Mouse (Mus musculus) forebrain, embryonic 15.5 days (tissue): ENCODE data around the gene Ino80d. TPM values are rescaled to one million over a fixed set of nuclear protein-coding genes. Genes with fewer than 3 reads are reported as not detected.

Source experiments
- ATAC-seq: fragments of 200-750 bp; cut with Nextera tagmentation; replicated peaks from 2 replicates; pipeline ENCODE4 v1.8.0; 2017; ENCODE audit warnings: mild to moderate bottlenecking, moderate TSS enrichment, moderate library complexity
- H3K27ac ChIP-seq: fragments of 300-500 bp; sonication (generic); replicated peaks from 2 replicates; pipeline ENCODE4 v1.5.1; 2015; ENCODE audit warnings: mild to moderate bottlenecking, inconsistent platforms
- H3K27me3 ChIP-seq: fragments of 300-500 bp; sonication (generic); 2 replicates; pipeline ENCODE4 v1.6.1; 2015; ENCODE audit warnings: inconsistent platforms
- H3K36me3 ChIP-seq: fragments of 300-500 bp; sonication (generic); 2 replicates; pipeline ENCODE4 v1.6.1; 2015; ENCODE audit warnings: mild to moderate bottlenecking, inconsistent platforms
- H3K4me1 ChIP-seq: fragments of 300-500 bp; sonication (generic); 2 replicates; pipeline ENCODE4 v1.6.1; 2015; ENCODE audit warnings: inconsistent platforms
- H3K4me2 ChIP-seq: fragments of 300-500 bp; sonication (generic); replicated peaks from 2 replicates; pipeline ENCODE4 v1.6.1; 2015; ENCODE audit warnings: mild to moderate bottlenecking, inconsistent platforms
- H3K4me3 ChIP-seq: fragments of 300-500 bp; sonication (generic); 2 replicates; pipeline ENCODE4 v1.5.1; 2015; ENCODE audit warnings: mild to moderate bottlenecking, inconsistent platforms
- H3K9ac ChIP-seq: fragments of 300-500 bp; sonication (generic); replicated peaks from 2 replicates; pipeline ENCODE4 v1.6.1; 2015; ENCODE audit warnings: mild to moderate bottlenecking, inconsistent platforms
- H3K9me3 ChIP-seq: fragments of 300-500 bp; sonication (generic); 2 replicates; pipeline ENCODE4 v1.6.1; 2016; ENCODE audit warnings: inconsistent platforms
- WGBS: fragments of 180-500 bp; shearing (Covaris S2); methylation state at CpG from one replicate; pipeline ENCODE4 v1.1.7; 2015; ENCODE audit warnings: mixed read lengths; 5-methylcytosine and 5-hydroxymethylcytosine counted together
- polyA plus RNA-seq: library from polyadenylated mRNA; unstranded; fragments of >200 nt; fragmentation: Nextera tagmentation; extraction: Ambion mirVana; gene quantifications from 2 replicates; pipeline ENCODE4 v1.2.1, GENCODE M21; 2015

Ino80d gene
- polyA plus RNA-seq, 1 experiment from 2014 or later, result 9.0 TPM

DNA sequence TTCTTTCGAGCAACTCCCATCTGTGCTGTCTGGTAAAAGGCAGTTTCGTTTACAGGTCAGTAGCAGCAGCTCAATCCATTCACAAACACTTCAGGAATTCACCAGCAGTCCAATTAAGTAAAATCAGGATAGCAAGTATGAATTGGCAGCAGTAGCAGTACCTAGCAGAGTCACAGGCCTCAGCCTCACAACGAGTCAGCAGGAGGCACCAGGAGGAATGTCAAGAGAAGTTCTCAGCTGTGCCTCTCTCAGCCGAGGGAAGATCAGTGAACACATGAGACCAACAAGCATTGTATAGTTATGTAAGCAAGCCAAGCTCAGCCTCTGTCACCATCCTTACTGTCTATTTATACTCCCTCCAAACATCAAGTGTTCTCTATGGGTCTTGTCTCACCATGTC lies 15.6 kb downstream of the Ino80d start:
- Histone ChIP-seq H3K4me1 (no peaks in the 10 kb centered on the region), H3K9ac (no peak overlapping the region), H3K27ac (no peak overlapping the region), H3K36me3 (peaks cover 31% of the 10 kb centered on the region), H3K9me3 (no peaks in the 10 kb centered on the region), H3K4me2 (no peak overlapping the region), H3K4me3 (no peak overlapping the region), H3K27me3 (no peaks in the 10 kb centered on the region)
- no peak for ATAC-seq
- 70% methylated on average over 4 of the region's 4 CpGs for WGBS

- no peak overlapping the region for H3K9ac ChIP-seq
- no peak overlapping the region for H3K27ac ChIP-seq
- H3K4me2 ChIP-seq, result no peak overlapping the region
- peaks cover 37% of the 10 kb centered on the region for H3K36me3 ChIP-seq
- WGBS, result 81% methylated on average over 5 of the region's 5 CpGs
- H3K9me3 ChIP-seq, result no peaks in the 10 kb centered on the region
- no peak for ATAC-seq
- H3K27me3 ChIP-seq, result no peaks in the 10 kb centered on the region
- H3K4me1 ChIP-seq, result no peaks in the 10 kb centered on the region
- no peak overlapping the region for H3K4me3 ChIP-seq
Observed at GRCm38 (mm10) chr1:63096071-63096470, 18.4 kb downstream of the Ino80d start.

DNA sequence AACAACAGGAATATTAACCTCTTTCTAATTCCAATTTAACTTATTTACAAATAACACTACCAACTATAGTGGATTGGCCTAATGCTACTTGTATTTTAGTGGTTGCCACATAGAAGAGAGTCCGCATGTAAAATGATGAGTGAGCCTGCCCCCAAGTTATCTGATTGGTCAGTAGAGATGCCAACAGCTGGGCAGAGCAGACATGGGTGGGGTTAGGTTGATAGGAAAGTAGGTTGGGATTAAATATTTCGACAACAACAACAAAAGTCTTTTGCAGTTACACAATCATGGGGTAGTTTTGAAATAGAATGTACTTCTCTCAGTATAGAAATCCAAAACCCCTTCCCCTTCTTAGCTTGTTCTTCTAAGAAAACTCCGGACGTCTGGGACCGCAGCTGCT lies 24.7 kb downstream of the Ino80d start:
- Histone ChIP-seq H3K4me3 (no peak overlapping the region), H3K4me1 (no peaks in the 10 kb centered on the region), H3K9me3 (no peaks in the 10 kb centered on the region), H3K9ac (no peak overlapping the region), H3K27ac (no peak overlapping the region), H3K36me3 (peaks cover 47% of the 10 kb centered on the region), H3K27me3 (no peaks in the 10 kb centered on the region), H3K4me2 (no peak overlapping the region)
- no peak for ATAC-seq
- 85% methylated on average over 5 of the region's 5 CpGs for WGBS

- Histone ChIP-seq H3K27ac (no peak overlapping the region), H3K36me3 (peaks cover 45% of the 10 kb centered on the region), H3K4me1 (no peaks in the 10 kb centered on the region), H3K4me2 (no peak overlapping the region), H3K4me3 (no peak overlapping the region), H3K9me3 (no peaks in the 10 kb centered on the region), H3K9ac (no peak overlapping the region), H3K27me3 (no peaks in the 10 kb centered on the region)
- ATAC-seq, result no peak
- 94% methylated on average over 1 of the region's 1 CpGs for WGBS
Observed at GRCm38 (mm10) chr1:63088614-63089013, 25.9 kb downstream of the Ino80d start.

- no peak for ATAC-seq
Observed at GRCm38 (mm10) chr1:63080277-63080676, 34.2 kb downstream of the Ino80d start.

GRCm38 (mm10) chr1:63076383-63076782 lies 38.1 kb downstream of the Ino80d start:
- Histone ChIP-seq H3K9ac (no peak overlapping the region), H3K4me3 (no peak overlapping the region), H3K36me3 (peaks cover 53% of the 10 kb centered on the region), H3K27ac (no peak overlapping the region), H3K4me2 (no peak overlapping the region), H3K4me1 (no peaks in the 10 kb centered on the region), H3K27me3 (no peaks in the 10 kb centered on the region), H3K9me3 (no peaks in the 10 kb centered on the region)
- WGBS, result 86% methylated on average over 2 of the region's 2 CpGs
- no peak for ATAC-seq

More at GRCm38 (mm10) chr1:63080277-63080676, 34.2 kb downstream of the Ino80d start:
- Histone ChIP-seq H3K4me3 (no peak overlapping the region), H3K4me1 (no peaks in the 10 kb centered on the region), H3K9ac (no peak overlapping the region), H3K4me2 (no peak overlapping the region), H3K9me3 (no peaks in the 10 kb centered on the region), H3K27ac (no peak overlapping the region), H3K27me3 (no peaks in the 10 kb centered on the region), H3K36me3 (peaks cover 29% of the 10 kb centered on the region)
- WGBS, result 83% methylated on average over 5 of the region's 5 CpGs

DNA sequence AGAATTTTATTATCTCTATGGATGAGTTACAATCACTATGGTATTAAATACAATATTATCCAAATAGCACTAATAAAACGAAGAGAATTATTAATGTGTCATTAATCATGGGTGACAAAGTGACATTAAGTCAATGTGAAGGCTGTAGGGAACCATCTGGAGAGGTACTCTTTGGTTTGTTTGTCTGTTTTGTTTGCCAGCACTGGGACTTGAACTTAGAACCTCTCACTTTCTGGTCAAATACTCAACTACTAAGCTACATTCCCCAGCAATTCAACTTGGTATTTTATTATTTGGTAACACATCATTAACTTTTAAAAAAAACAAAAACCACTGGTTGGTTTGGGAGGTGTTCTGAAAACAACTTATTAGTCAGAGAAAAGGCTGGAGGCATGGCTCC lies 43.1 kb downstream of the Ino80d start:
- H3K27me3 ChIP-seq, result no peaks in the 10 kb centered on the region
- H3K9me3 ChIP-seq, result 0 out of 2 replicates have a peak, but pooled peaks cover 2% of the 10 kb centered on the region
- H3K9ac ChIP-seq, result no peak overlapping the region
- no peaks in the 10 kb centered on the region for H3K4me1 ChIP-seq
- 98% methylated on average over 1 of the region's 1 CpGs for WGBS
- H3K4me3 ChIP-seq, result no peak overlapping the region
- ATAC-seq, result no peak
- no peak overlapping the region for H3K27ac ChIP-seq
- H3K4me2 ChIP-seq, result no peak overlapping the region
- H3K36me3 ChIP-seq, result peaks cover 73% of the 10 kb centered on the region

DNA sequence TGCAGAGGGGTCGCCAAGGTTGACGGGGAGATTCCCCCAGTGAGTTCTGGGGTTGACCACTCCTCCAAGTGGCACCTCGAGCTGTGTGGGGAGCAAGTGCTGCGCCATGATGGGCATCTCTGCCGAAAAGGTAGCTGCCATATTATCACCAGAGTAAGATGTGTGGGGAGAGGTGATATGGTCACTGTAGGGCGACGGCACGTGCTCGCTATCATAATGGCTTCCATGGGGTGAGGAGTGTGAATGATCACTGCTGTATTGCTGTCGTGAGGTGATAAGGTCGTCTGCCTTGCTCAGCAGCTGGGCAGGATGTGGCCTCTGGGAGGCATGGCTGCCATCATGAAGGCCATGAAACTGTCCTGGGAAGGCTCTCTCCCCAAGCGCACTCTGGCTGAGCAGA lies 56.1 kb downstream of the Ino80d start:
- no peak overlapping the region for H3K27ac ChIP-seq
- 96% methylated on average over 12 of the region's 12 CpGs for WGBS
- H3K4me3 ChIP-seq, result no peak overlapping the region
- ATAC-seq, result no peak
- no peaks in the 10 kb centered on the region for H3K27me3 ChIP-seq
- peaks cover 9% of the 10 kb centered on the region; the same call in 1 of the 2 replicates for H3K4me1 ChIP-seq
- no peak overlapping the region for H3K4me2 ChIP-seq
- H3K36me3 ChIP-seq, result peaks cover 44% of the 10 kb centered on the region
- H3K9me3 ChIP-seq, result no peaks in the 10 kb centered on the region
- no peak overlapping the region for H3K9ac ChIP-seq

- Histone ChIP-seq H3K4me3 (no peak overlapping the region), H3K9ac (no peak overlapping the region), H3K36me3 (peaks cover 42% of the 10 kb centered on the region), H3K4me1 (peaks cover 9% of the 10 kb centered on the region; the same call in 1 of the 2 replicates), H3K4me2 (no peak overlapping the region), H3K27ac (no peak overlapping the region), H3K27me3 (no peaks in the 10 kb centered on the region), H3K9me3 (no peaks in the 10 kb centered on the region)
- ATAC-seq, result no peak
- 82% methylated on average over 11 of the region's 11 CpGs for WGBS
Observed at GRCm38 (mm10) chr1:63057849-63058248, 56.6 kb downstream of the Ino80d start.

DNA sequence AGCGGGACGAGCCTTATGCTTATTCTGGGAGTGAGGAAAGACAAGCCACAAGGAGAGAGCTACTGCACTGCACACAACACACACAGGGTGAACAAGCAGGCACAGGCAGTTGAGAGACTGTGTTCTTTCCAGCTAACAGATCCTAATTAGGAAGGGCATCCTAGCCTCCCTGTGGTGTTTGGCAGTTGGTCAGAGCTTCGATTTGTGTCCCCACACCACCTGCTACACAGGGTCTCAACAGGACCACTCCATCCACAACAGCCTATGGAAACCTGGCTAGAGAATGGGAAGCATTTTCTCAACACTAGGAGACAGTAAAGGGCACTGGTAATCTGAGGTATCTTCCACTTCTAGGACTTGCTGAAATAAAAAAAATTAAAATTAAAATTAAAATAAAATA lies 57.1 kb downstream of the Ino80d start:
- Histone ChIP-seq H3K4me3 (no peak overlapping the region), H3K27ac (no peak overlapping the region), H3K4me1 (peaks cover 9% of the 10 kb centered on the region; the same call in 1 of the 2 replicates), H3K36me3 (peaks cover 42% of the 10 kb centered on the region), H3K27me3 (no peaks in the 10 kb centered on the region), H3K9me3 (no peaks in the 10 kb centered on the region), H3K9ac (no peak overlapping the region), H3K4me2 (no peak overlapping the region)
- 0 out of 2 replicates have a peak, but pooled peaks have one; percentile 16 for ATAC-seq
- 75% methylated on average over 3 of the region's 3 CpGs for WGBS

DNA sequence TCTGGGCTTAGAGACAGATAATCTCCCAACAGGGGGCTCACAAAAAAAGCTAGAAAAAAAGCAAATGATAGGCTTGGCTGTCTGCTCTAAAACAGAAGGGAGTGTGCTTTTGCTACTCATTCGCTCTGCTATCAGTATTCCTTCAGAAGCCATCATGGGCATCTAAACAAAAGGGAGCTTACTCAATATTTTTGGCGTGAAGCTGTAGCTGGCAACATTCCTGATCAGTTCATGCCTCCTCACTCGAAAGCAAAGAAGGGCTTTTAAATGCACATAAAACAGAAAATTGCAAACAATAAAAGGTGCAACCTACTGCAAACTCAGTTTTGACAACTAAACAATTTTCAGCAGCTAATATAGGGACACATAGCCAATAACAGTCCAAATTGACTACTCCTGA lies 59.1 kb downstream of the Ino80d start:
- Histone ChIP-seq H3K4me1 (peaks cover 13% of the 10 kb centered on the region), H3K27ac (peak overlapping the region; percentile 1; the same call in 1 of the 2 replicates), H3K4me3 (no peak overlapping the region), H3K27me3 (no peaks in the 10 kb centered on the region), H3K36me3 (peaks cover 27% of the 10 kb centered on the region), H3K9me3 (no peaks in the 10 kb centered on the region), H3K4me2 (no peak overlapping the region), H3K9ac (no peak overlapping the region)
- WGBS, result 39% methylated on average over 3 of the region's 3 CpGs
- no peak for ATAC-seq

DNA sequence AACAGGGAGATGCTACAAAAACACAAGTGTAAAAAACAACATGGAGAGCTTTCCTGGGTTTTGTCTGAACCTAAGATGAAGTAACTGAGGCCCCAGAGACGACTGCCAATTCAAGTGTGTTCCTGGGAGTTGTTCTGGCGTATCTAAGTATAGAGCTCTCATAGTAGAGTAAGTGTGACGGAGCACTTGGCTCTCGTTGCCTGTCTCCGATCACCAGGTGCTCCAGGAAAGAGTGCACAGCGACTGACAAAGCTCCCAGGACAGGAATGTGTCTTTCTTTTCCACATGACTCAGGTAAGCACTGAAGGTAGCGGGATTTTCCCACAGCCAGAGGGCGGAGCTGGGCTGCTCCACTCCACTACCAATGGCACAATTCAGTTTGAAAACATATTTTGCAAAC lies 63.6 kb downstream of the Ino80d start:
- H3K36me3 ChIP-seq, result 0 out of 2 replicates have a peak, but pooled peaks cover 2% of the 10 kb centered on the region
- H3K4me3 ChIP-seq, result no peak overlapping the region
- H3K9ac ChIP-seq, result no peak overlapping the region
- WGBS, result 80% methylated on average over 8 of the region's 8 CpGs
- H3K9me3 ChIP-seq, result no peaks in the 10 kb centered on the region
- ATAC-seq, result no peak
- peaks cover 17% of the 10 kb centered on the region for H3K4me1 ChIP-seq
- no peak overlapping the region for H3K4me2 ChIP-seq
- no peak overlapping the region for H3K27ac ChIP-seq
- no peaks in the 10 kb centered on the region for H3K27me3 ChIP-seq

DNA sequence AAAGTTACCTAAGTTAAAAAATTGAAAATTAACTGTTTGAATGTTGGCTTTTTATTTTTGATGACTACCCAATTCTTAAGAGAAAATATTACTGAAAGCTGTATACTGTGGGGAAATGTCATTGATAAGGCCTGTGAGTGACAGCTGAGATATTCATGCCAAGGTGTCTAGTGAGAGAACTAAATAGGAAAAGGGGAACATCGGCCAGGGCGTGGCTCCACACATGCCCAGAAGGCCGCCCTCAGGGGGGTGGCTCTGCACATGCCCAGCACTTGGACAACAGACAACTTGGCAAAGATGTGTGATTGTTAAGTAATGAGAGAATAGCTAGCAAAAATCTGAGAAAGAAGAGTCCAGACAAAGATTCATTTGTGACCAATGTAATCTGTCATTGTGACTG lies 64.5 kb downstream of the Ino80d start:
- no peak for ATAC-seq
- Histone ChIP-seq H3K27me3 (no peaks in the 10 kb centered on the region), H3K27ac (no peak overlapping the region), H3K4me1 (peaks cover 9% of the 10 kb centered on the region), H3K36me3 (0 out of 2 replicates have a peak, but pooled peaks cover 2% of the 10 kb centered on the region), H3K4me2 (no peak overlapping the region), H3K9ac (no peak overlapping the region), H3K4me3 (no peak overlapping the region), H3K9me3 (no peaks in the 10 kb centered on the region)
- WGBS, result 68% methylated on average over 3 of the region's 3 CpGs
